Mouse (Mus musculus): ENCODE measurements around the gene Madd. TPM values are rescaled to one million over a fixed set of nuclear protein-coding genes. Genes with fewer than 3 reads are reported as not detected.

Gene Madd
- polyA plus RNA-seq, 1 experiment from 2014 or later: 4.1 TPM

DNA sequence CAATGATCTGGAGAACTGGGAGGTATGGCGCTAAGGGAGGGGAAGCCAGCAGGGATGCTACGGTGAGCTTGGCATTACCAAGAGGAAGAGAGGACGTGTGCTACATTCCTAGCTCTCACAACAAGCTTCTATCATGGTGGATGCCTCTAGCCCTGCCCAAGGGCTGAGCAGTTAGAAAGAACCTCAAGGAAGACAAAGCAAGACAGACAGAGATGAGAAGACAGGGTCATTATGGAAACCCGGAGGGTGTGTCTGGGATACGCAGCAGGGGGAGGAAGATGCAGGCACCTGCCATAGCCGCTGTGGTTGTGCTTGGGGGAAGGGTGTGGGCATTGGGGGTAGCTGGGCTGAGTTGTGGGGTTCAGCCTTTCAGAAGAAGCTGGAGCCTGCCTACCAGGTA lies 60.1 kb downstream of the Madd start:
- peaks cover 42% of the 10 kb centered on the region for H3K36me3 ChIP-seq
- H3K4me1 ChIP-seq (replicated peaks): peaks cover 55% of the 10 kb centered on the region
- H3K27ac ChIP-seq: 0 out of 2 replicates have a peak overlapping the region, but pooled peaks have one; percentile 35
- ATAC-seq (replicated peaks; ENCODE audit: insufficient number of reproducible peaks, insufficient read depth, low FRiP score, low read depth): no peak
- H3K27me3 ChIP-seq: no peaks in the 10 kb centered on the region
- 48% methylated on average over 6 of the region's 6 CpGs for WGBS
- peak overlapping the region; percentile 67 for H3K4me3 ChIP-seq
- peak overlapping the region; percentile 71 for H3K4me2 ChIP-seq
- H3K9me3 ChIP-seq (replicated peaks): no peaks in the 10 kb centered on the region
- peak overlapping the region; percentile 82; the same call in 1 of the 2 replicates for H3K9ac ChIP-seq

DNA sequence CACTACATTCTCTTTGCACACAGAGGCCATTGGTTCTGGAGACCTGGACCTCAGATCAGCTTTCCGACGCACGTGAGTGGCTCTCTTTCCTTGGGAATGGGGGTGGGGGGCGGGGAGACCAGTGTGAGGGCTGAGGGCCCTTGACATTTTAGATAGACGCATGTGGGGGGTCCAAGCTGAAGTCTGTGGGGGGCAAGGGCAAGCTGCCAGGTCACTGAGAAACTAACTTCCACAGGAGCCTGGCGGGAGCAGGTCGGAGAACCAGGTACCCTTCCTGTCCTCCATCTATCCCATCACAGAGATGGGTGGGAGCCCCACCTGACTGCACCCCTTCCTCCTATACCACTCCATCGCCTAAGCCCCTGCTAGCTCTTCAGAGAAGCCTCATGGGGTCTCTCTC lies 62.1 kb downstream of the Madd start:
- Histone ChIP-seq H3K27ac (peak overlapping the region; percentile 93; the same call in 1 of the 2 replicates), H3K9ac (peak overlapping the region; percentile 82), H3K4me2 (peak overlapping the region; percentile 71), H3K36me3 (peaks cover 35% of the 10 kb centered on the region), H3K9me3 (replicated peaks) (no peaks in the 10 kb centered on the region), H3K4me1 (replicated peaks) (peaks cover 53% of the 10 kb centered on the region), H3K27me3 (no peaks in the 10 kb centered on the region), H3K4me3 (peak overlapping the region; percentile 67)
- WGBS: 41% methylated on average over 8 of the region's 8 CpGs
- no peak for ATAC-seq (replicated peaks; ENCODE audit: insufficient number of reproducible peaks, insufficient read depth, low FRiP score, low read depth)

DNA sequence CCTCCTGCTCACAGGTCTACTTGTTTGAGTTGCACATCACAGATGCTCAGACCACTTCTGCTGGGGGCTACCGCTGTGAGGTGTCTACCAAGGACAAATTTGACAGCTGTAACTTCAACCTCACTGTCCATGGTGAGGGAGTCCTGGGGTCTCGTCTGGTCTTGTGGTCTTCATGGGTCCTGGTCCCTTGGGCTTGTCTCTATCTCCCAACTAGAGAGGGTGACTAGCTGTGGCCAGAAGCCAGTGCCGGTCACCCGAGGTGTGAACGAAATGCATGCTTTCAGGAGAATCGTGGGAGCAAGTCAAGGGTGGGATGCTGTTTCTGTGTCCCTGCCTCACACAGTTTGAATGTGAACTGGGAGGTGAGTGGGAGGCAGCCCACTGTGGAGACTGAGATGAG lies 62.6 kb downstream of the Madd start:
- Histone ChIP-seq H3K4me3 (peak overlapping the region; percentile 67), H3K4me2 (peak overlapping the region; percentile 71), H3K36me3 (peaks cover 31% of the 10 kb centered on the region), H3K9ac (peak overlapping the region; percentile 82), H3K9me3 (replicated peaks) (no peaks in the 10 kb centered on the region), H3K27ac (peak overlapping the region; percentile 93), H3K4me1 (replicated peaks) (peaks cover 53% of the 10 kb centered on the region), H3K27me3 (no peaks in the 10 kb centered on the region)
- no peak for ATAC-seq (replicated peaks; ENCODE audit: insufficient number of reproducible peaks, insufficient read depth, low FRiP score, low read depth)
- WGBS: 43% methylated on average over 6 of the region's 6 CpGs

DNA sequence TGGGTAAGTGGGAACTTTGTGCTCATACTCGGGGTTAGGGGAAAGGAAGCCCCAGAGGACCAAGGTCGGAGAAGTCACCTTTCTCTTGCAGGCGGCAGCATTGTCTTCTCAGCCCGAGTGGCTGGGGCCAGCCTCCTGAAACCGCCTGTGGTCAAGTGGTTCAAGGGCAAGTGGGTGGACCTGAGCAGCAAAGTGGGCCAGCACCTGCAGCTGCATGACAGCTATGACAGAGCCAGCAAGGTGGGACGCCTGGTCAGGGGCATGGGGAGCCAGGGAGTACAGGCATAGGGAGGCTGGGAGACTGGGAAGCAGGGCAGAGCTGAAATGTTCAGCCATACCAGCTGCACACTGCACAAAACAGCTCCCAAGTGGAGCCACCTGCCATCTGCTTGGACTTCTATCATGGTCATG lies 63.4 kb downstream of the Madd start:
- Histone ChIP-seq H3K4me2 (peak overlapping the region; percentile 71), H3K9ac (peak overlapping the region; percentile 82), H3K36me3 (peaks cover 25% of the 10 kb centered on the region), H3K4me3 (peak overlapping the region; percentile 67), H3K9me3 (replicated peaks) (no peaks in the 10 kb centered on the region), H3K4me1 (replicated peaks) (peaks cover 54% of the 10 kb centered on the region), H3K27me3 (no peaks in the 10 kb centered on the region), H3K27ac (peak overlapping the region; percentile 93)
- ATAC-seq (replicated peaks; ENCODE audit: insufficient number of reproducible peaks, insufficient read depth, low FRiP score, low read depth): no peak
- 29% methylated on average over 6 of the region's 6 CpGs for WGBS

DNA sequence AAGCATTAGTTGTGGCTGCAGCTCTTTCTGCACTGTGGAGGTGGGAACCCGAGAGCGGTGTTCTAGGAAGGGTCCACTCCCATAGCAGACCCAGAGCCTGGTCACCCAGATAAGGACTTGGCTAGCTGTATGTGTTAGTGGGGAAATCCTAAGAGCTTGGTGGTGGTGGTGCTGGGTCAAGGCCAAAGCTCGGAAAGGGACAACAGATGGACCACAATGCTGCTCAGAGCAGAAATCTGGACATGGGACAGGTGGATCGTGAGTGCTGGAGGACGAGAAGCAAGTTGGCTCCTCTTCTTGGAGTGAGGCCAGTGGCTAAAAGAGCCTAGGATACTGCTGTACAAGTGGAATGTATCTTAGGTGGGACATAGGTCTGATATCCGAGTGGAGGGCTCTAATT lies 64.1 kb downstream of the Madd start:
- 41% methylated on average over 6 of the region's 6 CpGs for WGBS
- peak overlapping the region; percentile 71 for H3K4me2 ChIP-seq
- H3K36me3 ChIP-seq: peaks cover 18% of the 10 kb centered on the region
- ATAC-seq (replicated peaks; ENCODE audit: insufficient number of reproducible peaks, insufficient read depth, low FRiP score, low read depth): no peak
- peaks cover 49% of the 10 kb centered on the region for H3K4me1 ChIP-seq (replicated peaks)
- H3K9me3 ChIP-seq (replicated peaks): no peaks in the 10 kb centered on the region
- peak overlapping the region; percentile 93 for H3K27ac ChIP-seq
- peak overlapping the region; percentile 82 for H3K9ac ChIP-seq
- H3K4me3 ChIP-seq: peak overlapping the region; percentile 67
- no peaks in the 10 kb centered on the region for H3K27me3 ChIP-seq

DNA sequence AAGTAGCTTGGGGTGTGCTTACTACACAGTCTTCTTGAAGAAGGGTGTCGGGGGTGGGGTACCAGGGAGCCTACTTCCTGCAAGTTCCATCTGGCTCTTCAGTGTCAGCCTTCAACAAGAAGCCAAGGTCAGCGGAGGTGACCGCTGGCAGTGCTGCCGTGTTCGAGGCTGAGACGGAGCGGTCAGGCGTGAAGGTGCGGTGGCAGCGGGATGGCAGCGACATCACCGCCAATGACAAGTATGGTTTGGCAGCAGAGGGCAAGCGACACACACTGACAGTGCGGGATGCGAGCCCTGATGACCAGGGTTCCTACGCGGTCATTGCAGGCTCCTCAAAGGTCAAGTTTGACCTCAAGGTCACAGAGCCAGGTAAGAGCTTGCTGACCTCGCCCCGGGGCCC lies 64.6 kb downstream of the Madd start:
- H3K36me3 ChIP-seq: peaks cover 13% of the 10 kb centered on the region; the same call in 1 of the 2 replicates
- no peak for ATAC-seq (replicated peaks; ENCODE audit: insufficient number of reproducible peaks, insufficient read depth, low FRiP score, low read depth)
- peak overlapping the region; percentile 93 for H3K27ac ChIP-seq
- H3K4me1 ChIP-seq (replicated peaks): peaks cover 44% of the 10 kb centered on the region
- peak overlapping the region; percentile 67 for H3K4me3 ChIP-seq
- no peaks in the 10 kb centered on the region for H3K27me3 ChIP-seq
- 49% methylated on average over 19 of the region's 19 CpGs for WGBS
- peak overlapping the region; percentile 82 for H3K9ac ChIP-seq
- H3K4me2 ChIP-seq: peak overlapping the region; percentile 71
- no peaks in the 10 kb centered on the region for H3K9me3 ChIP-seq (replicated peaks)

DNA sequence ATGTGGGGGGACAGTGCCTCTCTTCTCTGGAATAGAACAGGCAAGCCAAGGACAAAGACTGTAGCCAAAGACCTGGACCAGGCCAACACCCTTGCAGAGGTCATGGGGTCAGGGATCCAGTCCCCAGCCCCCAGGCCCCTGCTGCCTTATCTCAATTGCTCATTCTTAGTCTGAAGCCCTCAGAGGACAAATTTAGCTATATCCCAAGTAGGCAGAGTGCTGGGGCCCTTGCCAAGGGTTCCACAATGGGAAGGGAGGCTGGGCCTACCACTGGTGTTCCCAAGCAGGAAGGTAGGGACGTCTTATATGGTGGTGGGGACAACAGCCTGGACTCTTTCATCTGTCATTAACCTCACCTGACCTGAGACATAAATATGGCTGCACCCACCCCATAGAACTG lies 65.0 kb downstream of the Madd start:
- Histone ChIP-seq H3K36me3 (0 out of 2 replicates have a peak, but pooled peaks cover 13% of the 10 kb centered on the region), H3K4me3 (peak overlapping the region; percentile 67), H3K4me2 (peak overlapping the region; percentile 71), H3K27me3 (no peaks in the 10 kb centered on the region), H3K27ac (peak overlapping the region; percentile 93), H3K9ac (peak overlapping the region; percentile 82), H3K9me3 (replicated peaks) (no peaks in the 10 kb centered on the region), H3K4me1 (replicated peaks) (peaks cover 44% of the 10 kb centered on the region)
- peak; percentile 66 for ATAC-seq (replicated peaks; ENCODE audit: insufficient number of reproducible peaks, insufficient read depth, low FRiP score, low read depth)
- WGBS: 35% methylated on average over 1 of the region's 1 CpGs

DNA sequence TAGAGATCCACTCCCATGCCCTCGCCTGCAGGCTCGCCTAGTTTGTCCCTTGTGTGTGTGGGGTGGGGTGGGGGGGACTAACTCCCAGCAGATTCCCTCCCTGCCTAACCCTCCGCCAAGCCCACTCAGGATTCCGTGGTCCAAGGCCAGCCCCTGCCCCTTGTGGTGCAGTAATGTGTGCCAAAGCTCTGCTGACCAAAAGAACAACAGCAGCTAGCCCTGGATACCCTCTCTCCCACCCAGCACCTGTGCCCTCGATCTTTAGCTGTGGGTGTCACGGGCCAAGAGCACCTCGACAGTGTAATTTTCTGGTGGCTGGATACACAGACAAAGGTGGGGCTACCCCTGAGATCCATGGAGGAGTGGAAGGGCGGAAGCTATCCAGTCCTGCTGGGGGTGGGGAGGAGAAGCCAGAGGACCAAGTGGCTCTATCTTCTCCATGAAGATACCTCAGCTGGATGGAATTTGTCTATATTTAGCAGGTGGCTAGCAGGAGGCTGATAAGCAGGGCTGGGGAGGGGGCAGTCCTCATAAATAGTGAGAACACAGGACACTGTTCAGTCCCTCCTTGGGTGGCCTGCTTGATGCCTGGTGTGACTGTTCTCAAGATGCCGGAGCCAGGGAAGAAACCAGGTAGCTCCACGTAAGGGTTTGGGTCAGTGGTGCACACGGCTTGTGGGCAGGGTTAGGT lies 65.9 kb downstream of the Madd start, which contains the start of gene Mybpc3:
TSS of gene Mybpc3 (plus strand) at position 560 of the 691 bp plus-strand sequence.
- WGBS: 35% methylated on average over 11 of the region's 11 CpGs
- Histone ChIP-seq H3K27ac (peak within 1 kb of the TSS; percentile 93), H3K4me1 (replicated peaks) (peaks cover 42% of the 10 kb centered on the region), H3K36me3 (0 out of 2 replicates have a peak, but pooled peaks cover 8% of the 10 kb centered on the region), H3K9me3 (replicated peaks) (no peaks in the 10 kb centered on the region), H3K4me3 (peak within 1 kb of the TSS; percentile 67), H3K4me2 (peak within 1 kb of the TSS; percentile 71), H3K9ac (peak within 1 kb of the TSS; percentile 82), H3K27me3 (no peaks in the 10 kb centered on the region)
- peak; percentile 75 for ATAC-seq (replicated peaks; ENCODE audit: insufficient number of reproducible peaks, insufficient read depth, low FRiP score, low read depth)

DNA sequence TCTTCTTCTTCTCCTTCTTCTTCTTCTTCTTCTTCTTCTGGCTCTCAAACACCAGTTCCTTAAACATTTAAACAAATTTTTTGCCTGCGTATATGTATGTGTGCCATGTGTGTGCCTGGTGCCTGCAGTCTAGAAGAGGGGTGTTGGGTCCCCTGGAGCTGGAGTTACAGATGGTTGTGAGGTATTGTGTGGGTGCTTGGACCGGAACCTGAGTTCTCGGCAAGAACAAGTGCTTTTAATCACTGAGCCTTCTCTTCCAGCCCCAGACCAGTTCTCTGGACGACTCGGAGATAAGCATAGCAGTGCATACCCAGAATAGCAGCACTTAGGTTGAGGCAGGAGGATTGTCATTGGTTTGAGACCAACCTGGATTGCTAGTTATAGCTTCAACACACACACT lies 66.8 kb downstream of the Madd start:
- peak overlapping the region; percentile 71 for H3K4me2 ChIP-seq
- H3K9me3 ChIP-seq (replicated peaks): no peaks in the 10 kb centered on the region
- 0 out of 2 replicates have a peak overlapping the region, but pooled peaks have one; percentile 67 for H3K4me3 ChIP-seq
- WGBS: 34% methylated on average over 5 of the region's 5 CpGs
- ATAC-seq (replicated peaks; ENCODE audit: insufficient number of reproducible peaks, insufficient read depth, low FRiP score, low read depth): no peak
- peak overlapping the region; percentile 93 for H3K27ac ChIP-seq
- H3K4me1 ChIP-seq (replicated peaks): peaks cover 40% of the 10 kb centered on the region
- no peak overlapping the region for H3K9ac ChIP-seq
- H3K27me3 ChIP-seq: no peaks in the 10 kb centered on the region
- 0 out of 2 replicates have a peak, but pooled peaks cover 3% of the 10 kb centered on the region for H3K36me3 ChIP-seq

DNA sequence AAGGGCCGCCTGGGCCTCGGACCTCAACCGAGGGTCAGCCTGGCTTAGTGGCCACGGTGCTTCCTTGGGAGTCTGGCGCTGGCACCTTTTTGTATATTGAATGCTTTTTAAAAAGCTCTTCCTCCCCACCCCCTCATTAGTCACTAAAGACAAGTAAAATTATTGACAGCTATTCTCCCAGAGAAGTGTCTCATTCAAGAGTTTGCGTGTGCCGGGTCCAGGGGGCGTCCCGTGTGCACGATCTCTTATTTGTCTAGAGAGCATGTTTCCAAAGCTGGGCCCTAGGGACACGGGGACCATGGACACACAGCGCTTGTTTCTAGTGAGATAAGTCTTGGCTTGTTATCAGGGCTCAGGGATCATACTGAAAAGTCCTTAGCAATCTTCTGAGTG lies 68.1 kb downstream of the Madd start:
- peak overlapping the region; percentile 59 for H3K9ac ChIP-seq
- peak overlapping the region; percentile 47 for H3K4me3 ChIP-seq
- peak overlapping the region; percentile 78 for H3K4me2 ChIP-seq
- peak overlapping the region; percentile 22 for H3K27ac ChIP-seq
- H3K9me3 ChIP-seq (replicated peaks): no peaks in the 10 kb centered on the region
- WGBS: 17% methylated on average over 12 of the region's 12 CpGs
- 0 out of 2 replicates have a peak, but pooled peaks cover 3% of the 10 kb centered on the region for H3K36me3 ChIP-seq
- H3K27me3 ChIP-seq: no peaks in the 10 kb centered on the region
- H3K4me1 ChIP-seq (replicated peaks): peaks cover 34% of the 10 kb centered on the region
- no peak for ATAC-seq (replicated peaks; ENCODE audit: insufficient number of reproducible peaks, insufficient read depth, low FRiP score, low read depth)

DNA sequence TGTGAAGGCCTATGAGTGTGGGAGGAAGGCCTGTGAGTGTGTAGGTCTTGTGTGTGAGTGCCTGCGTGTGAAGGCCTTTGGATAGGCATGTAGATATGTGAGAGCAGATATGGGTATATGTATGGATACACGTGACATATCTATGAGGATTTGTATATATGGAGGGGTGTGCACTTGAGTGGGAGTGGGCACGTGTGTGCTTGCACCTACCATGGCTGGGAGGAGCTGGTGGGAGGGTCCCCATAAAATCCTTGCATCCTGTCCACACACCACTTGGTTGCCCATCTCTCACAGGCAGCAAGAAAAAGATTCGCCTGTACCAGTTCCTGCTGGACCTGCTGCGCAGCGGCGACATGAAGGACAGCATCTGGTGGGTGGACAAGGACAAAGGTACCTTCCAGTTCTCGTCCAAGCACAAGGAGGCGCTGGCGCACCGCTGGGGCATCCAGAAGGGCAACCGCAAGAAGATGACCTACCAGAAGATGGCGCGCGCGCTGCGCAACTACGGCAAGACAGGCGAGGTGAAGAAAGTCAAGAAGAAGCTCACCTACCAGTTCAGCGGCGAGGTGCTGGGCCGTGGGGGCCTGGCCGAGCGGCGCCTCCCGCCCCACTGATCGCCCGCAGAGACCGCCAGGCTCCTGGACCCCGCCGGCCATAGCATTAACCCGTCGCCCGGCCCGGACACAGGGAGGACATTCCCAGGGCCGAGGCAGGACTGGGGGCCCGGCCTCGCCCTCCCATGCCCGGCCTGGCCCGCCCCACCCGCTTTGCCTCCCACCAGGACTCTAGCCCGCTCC lies 68.7 kb downstream of the Madd start:
- peak overlapping the region; percentile 22; the same call in 1 of the 2 replicates for H3K27ac ChIP-seq
- ATAC-seq (replicated peaks; ENCODE audit: insufficient number of reproducible peaks, insufficient read depth, low FRiP score, low read depth): peak; percentile 32; the same call in 1 of the 2 replicates

More for the DNA sequence above, 68.7 kb downstream of the Madd start:
- no peaks in the 10 kb centered on the region for H3K9me3 ChIP-seq (replicated peaks)
- H3K9ac ChIP-seq: peak overlapping the region; percentile 59
- H3K27me3 ChIP-seq: no peaks in the 10 kb centered on the region
- WGBS: 9% methylated on average over 39 of the region's 42 CpGs
- H3K36me3 ChIP-seq: no peaks in the 10 kb centered on the region
- peak overlapping the region; percentile 78 for H3K4me2 ChIP-seq
- peaks cover 34% of the 10 kb centered on the region for H3K4me1 ChIP-seq (replicated peaks)
- H3K4me3 ChIP-seq: peak overlapping the region; percentile 47

Data from heart, embryonic 15.5 days (tissue).